Mouse (Mus musculus): Measurements from ENCODE around the gene Nedd4.
A peak's percentile ranks its signal among the peaks of the same experiment; 100 is the strongest.

The Nedd4 gene

GRCm38 (mm10) chr9:72681652-72682228, 19.6 kb downstream of the Nedd4 start:
- no peak for DNase-seq

GRCm38 (mm10) chr9:72683268-72683667, 21.1 kb downstream of the Nedd4 start:
- no peak for DNase-seq

GRCm38 (mm10) chr9:72685231-72685630, 23.1 kb downstream of the Nedd4 start:
- DNase-seq, result no peak

DNA sequence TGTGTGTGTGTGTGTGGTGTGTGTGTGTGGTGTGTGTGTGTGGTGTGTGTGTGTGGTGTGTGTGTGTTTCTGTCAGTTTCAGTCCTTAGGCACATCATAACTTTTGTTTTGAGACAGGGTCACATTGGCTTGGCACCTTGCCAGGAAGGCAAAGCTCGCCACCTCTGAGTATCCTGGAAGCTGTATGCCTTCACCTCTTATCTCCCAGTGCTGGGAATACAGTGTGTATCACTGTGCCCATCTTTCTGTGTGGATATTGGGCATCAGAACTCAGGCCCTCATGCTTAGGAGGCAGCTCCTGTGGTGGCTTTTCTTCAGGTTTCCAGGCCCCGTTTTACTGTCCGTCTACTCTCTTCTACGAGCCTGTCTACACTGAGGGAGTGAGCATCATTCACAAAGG, 24.4 kb downstream of the Nedd4 start:
- DNase-seq, result peak; percentile 19 to 30

DNA sequence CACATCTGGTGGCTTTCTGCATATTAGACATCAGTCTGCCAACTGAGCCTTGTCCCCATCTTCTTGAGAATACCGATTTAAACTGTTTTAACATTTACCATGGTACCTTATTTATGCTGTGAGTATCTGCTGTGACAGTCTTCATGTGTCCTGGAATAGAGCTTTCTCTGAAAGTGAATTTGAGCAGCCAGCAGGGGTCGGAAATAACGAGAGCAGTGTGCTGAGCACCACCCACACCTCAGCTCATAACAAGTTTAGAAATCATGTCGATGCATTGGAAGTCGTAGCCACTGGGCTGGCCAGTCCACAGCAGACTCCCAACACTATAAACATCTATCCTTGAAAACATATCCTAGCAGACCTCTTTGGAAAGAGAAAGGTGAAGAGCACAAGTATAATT, 27.4 kb downstream of the Nedd4 start:
- no peak for DNase-seq

DNA sequence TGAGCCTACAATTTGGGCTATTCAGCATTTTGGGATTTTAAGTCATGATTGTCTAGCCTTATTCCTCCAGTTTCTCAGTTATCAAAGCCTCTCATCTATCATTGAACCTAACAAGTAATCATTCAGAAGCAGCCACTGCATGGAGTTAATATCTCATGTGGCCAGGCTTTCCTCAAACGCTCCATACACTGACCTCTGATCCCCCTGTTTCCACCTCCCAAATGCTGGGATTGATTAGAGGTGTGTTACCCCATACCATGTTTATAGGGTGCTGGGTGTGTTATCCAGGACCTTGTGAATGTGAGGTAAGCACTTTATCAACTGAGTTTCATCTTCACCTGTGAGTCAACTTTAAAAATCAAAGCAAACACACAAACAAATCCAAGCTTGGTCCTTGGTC, 28.7 kb downstream of the Nedd4 start:
- no peak for DNase-seq

DNA sequence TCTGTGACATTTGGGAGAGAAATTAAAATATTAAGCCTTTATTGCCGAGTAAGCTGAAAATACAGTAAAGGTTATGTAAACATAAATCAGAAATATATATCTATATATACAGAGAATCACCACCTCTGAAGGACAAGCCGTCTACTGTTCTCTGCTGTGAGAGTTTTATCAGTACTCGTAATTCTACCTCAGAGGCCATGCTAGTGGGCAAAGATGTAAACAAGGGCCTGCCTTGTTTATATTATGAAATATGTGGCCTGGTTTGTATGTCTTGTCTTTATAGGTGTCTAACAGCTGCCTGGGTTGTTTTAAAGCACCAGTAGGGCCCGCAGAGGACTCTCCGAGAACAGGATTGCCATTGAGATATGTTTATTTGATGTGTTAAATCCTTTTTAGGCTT, 29.8 kb downstream of the Nedd4 start:
- no peak for DNase-seq

DNA sequence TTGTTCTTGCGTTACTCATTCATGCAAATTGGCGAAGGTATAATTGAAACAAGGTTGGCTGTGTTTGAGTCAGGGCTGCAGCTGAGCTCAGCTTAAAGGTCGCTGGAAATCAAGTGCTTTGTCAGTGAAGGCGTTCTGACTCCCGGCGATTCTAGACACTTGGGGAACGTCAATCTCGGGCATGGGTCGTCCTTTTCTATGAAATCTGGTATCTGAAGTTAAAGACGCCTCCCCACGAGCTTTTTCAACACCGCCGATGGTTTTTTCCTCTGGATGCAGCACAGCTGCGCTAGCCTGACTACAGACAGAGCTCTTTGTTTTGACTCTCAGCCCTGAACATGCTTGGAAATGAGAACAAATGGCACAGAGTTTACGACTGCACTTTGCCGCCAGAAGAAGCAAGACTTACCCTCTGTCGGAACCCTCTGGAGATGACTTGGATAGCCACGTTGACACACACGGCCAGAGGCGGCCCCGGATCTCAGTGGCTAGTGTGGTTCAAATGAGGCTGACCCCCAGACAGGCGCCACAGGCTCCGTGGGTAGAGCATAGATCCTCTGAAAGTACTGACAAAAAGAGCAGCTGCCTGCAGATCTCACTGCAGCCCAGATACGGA, 31.0 kb downstream of the Nedd4 start:
- peak in 1 of 2 experiments; percentile 7 for DNase-seq

GRCm38 (mm10) chr9:72693861-72694260, 31.7 kb downstream of the Nedd4 start:
- peak in 1 of 2 experiments; percentile 5 for DNase-seq

DNA sequence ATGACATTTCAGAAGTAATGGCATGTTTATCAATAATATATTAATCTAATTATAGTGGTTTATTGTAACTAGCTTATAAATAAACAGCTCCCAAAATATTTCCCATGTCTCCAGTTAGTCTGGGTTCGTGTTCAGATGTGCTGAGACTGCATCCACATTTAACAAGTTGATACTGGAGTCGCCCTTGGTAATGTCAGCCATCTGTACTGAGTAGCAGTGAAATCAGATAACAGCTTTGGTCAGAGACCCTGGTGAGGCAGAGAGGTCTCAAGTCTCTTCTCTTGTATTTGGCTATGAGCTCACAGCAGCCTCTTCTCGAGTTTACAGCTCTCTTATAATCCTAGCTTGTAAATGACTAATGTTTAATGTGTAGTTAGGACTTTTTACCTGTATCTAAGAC, 34.4 kb downstream of the Nedd4 start:
- no peak for DNase-seq

DNA sequence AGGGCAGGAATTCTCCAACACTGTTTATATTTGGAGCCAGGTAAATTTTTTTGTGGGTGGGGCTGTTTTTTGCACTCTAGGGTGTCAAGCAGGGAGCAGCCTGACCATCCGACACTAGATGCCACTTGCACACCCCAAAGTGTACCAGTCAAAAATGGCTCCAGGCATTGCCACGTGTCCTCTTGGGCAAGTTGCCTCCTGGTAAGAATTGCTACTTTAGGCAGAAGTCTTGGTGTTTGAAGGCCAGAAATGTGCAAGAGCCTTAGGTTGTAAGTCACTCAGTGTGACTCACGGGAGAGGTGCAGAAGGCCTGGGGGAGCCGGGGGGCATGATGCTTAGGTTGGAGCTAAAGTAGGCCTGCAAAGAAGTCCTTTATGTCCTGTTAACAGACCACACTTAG, 35.6 kb downstream of the Nedd4 start:
- DNase-seq, result no peak

DNA sequence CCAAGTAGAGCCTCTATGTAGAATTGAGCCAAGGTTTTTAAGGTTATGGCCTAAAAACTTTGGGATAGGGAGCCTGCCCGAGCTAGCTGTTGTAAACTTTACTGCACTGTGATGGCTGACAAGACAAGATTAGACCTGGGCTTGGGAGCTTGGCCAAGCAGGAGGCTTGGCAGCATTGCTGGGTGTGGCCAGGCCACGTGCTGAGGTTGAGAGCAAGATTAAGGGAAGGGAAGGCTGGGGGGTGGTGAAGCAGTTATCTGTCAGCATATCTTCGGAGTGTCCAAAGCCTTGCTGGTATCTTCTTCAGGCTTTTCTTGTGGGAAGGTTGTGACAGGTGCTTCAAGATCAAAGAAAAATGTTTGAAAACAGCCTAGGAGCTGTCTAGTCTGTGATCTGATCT, 37.6 kb downstream of the Nedd4 start:
- DNase-seq, result peak; percentile 54 to 56

DNA sequence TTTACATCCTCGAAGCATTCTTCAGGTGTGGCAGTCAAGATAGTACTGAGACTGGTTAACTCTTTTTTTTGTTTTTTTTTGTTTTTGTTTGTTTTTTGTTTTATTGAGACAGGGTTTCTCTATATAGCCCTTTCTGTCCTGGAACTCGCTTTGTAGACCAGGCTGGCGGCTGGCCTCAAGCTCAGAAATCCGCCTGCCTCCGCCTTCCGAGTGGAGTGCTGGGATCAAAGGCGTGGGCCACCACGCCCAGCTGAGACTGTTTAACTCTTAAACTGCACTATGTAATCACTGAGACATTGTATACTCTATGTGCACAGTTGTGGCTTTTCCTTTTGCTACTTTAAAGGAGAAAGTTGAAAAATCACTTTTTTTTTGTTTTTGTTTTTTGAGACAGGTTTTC, 39.3 kb downstream of the Nedd4 start:
- no peak for DNase-seq

DNA sequence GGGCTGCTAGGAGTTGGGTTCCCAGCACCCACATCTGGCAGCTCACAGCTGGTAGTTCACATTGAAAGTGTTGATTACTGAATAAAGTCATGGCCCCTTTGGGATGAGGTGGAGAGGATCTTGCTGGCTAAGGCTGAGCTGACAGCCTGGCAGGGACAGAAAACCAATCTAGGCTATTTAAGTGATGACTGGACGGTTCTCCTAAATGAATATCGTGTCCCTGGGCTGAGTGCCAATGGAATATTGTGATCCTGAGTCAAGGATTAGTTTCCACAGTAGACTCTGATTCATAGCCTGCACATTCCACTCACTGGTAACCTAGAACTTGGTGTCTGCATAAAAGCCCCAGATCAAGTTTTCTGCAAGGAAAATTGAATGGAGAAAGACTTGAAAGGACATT, 39.9 kb downstream of the Nedd4 start:
- DNase-seq, result peak in 1 of 2 experiments; percentile 53

DNA sequence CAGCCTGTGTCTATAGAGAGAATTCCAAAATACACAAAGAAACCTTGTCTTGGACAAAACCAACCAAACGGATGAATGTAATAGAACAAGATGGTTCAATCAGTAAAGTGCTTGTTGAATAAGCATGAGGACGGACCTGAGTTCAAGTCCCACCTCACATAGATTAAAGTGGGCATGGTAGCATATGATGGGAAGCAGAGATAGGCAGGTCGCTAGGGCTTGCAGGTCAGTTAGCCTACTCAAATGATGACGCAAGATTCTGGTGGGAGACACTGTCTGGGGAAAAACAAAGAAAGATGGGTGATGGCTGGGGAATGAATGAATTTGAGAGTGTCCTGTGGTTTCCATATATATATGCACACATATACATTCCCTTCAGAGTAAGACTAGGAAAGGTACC, 41.0 kb downstream of the Nedd4 start:
- DNase-seq, result no peak

GRCm38 (mm10) chr9:72703754-72704153, 41.6 kb downstream of the Nedd4 start:
- DNase-seq, result no peak

DNA sequence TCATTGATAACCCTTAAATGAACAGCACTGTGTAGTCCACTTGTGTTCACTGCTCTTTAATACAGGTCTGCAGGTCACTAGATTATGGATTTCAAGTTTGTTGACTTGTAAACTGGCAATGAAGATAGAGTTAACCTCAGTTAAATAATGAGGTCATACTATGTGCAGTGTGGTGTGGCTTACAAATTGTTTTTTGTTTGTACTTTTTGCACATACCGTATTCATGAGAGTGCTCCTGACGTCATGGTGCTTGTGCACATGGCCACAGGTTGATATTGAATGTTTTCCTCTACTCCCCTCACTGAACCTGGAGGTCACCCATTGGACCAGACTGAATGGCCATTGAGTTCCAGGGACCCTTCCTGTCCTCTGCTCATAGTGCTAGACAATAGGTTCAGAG, 43.1 kb downstream of the Nedd4 start:
- DNase-seq, result no peak

GRCm38 (mm10) chr9:72707999-72708398, 45.9 kb downstream of the Nedd4 start:
- no peak for DNase-seq

DNA sequence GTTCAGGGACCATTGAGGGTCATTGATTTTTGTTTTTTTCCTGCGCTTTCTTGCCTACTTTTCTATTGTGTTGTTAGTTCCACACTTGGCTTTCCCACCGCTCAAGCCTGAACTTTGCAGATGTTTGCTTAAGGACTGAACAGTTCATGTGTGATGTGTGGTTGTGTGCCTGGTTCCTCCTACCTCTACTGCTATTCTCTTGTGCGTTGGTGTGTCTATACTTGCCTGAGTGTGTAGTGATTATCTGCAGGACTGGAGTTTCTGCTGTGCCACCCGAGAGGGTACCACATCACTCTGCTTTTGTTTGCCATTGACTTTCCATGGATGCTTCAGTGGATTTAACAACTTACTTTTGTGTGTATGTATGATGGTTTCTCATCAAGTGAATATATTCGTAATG, 46.5 kb downstream of the Nedd4 start:
- no peak for DNase-seq

DNA sequence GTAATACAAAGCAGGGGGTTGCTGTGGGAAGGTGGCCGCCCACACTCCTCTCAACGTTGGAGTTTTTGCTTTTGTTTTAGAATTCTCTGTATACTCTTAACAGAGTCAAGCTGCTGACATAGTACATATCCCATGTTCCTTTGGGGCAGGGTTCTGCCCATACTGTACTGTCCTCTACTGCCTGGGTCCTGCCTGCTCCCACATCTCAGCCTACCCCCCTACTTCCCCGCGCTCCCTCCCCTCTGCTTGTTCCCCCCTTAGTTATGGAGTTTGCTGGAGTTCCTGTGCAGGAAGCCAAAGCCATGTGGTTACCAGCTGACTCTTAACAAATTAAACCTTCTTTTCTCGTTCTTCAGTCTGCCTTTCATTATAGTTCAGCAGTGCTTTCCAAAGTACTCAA, 47.9 kb downstream of the Nedd4 start:
- no peak for DNase-seq

DNA sequence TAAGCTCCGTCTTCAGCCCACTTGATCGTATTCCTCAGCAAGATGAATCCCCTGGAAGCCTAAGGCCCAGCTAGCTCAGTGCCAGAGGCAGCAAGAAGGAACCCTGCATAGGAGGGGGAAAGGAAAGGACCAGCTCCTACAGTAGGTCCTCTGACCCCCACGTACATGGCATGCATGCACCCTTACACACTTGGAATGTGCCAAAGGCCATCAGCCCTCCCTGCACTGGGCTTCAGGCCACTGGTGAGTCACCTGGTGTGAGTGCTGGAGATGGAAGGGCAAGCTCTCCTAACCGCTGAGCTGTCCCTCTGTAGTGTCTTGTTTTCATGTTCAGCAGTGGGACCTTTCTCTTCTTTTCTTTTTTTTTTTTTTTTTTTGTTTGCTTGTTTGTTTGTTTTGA, 52.8 kb downstream of the Nedd4 start:
- DNase-seq, result peak; percentile 31 to 34

DNA sequence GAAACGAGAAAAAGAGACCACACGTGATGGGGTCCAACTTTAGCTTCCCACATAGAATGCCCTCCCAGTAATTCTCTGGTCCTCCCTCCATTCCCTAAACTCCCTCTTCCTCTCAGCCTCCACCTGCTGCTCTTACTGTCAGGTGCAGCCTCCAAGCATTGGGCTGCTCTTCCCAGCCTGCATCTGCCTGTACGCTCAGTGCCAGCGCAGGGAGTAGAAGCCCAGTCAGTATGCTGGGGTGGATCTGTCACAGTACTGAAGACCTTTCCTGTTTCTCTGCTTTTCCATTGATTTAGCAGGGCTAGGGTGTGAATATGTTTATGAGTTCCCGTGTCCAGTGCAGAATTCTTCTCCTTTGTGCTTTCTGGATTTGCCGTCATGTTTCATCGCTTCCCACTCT, 54.1 kb downstream of the Nedd4 start:
- no peak for DNase-seq

DNA sequence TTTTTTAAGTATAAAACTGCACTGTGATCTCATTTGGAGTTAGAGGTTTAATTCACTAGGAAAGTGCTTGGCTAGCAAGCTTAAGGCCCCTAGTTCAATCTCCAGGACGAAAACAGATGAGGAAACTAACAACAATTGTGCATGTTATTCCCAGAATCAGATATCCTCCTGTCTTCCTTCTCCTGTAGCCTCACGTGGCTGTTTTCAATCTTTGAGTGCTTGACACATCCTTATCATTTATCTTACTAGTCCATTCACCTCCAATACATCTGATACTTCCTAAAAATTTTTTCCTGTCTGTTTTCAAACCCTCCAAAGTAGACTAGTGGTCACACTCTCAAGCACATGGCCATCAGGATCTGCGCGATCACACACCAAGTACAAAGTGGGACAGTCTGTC, 57.0 kb downstream of the Nedd4 start:
- no peak for DNase-seq

DNA sequence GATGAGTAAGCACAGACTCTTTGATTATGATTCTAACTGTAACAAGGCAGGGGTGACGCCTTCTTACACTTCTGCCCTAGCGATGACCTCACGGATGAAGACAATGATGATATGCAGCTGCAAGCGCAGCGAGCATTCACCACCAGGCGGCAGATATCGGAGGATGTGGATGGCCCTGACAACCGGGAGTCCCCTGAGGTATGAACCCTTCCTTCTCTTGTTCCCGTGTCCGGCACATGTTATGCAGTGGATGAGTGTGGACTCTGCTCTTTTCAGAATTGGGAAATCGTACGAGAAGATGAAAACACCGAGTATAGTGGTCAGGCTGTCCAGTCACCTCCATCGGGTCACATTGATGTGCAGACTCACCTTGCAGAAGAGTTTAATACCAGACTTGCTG, 59.1 kb downstream of the Nedd4 start:
- DNase-seq, result no peak

GRCm38 (mm10) chr9:72722622-72723021, 60.5 kb downstream of the Nedd4 start:
- DNase-seq, result no peak
